Mouse (Mus musculus): ENCODE results near the gene Btla. TPM values are rescaled to one million over a fixed set of nuclear protein-coding genes. Genes with fewer than 3 reads are reported as not detected.

The Btla gene
- polyA plus RNA-seq, 1 experiment, result 1.8 TPM

DNA sequence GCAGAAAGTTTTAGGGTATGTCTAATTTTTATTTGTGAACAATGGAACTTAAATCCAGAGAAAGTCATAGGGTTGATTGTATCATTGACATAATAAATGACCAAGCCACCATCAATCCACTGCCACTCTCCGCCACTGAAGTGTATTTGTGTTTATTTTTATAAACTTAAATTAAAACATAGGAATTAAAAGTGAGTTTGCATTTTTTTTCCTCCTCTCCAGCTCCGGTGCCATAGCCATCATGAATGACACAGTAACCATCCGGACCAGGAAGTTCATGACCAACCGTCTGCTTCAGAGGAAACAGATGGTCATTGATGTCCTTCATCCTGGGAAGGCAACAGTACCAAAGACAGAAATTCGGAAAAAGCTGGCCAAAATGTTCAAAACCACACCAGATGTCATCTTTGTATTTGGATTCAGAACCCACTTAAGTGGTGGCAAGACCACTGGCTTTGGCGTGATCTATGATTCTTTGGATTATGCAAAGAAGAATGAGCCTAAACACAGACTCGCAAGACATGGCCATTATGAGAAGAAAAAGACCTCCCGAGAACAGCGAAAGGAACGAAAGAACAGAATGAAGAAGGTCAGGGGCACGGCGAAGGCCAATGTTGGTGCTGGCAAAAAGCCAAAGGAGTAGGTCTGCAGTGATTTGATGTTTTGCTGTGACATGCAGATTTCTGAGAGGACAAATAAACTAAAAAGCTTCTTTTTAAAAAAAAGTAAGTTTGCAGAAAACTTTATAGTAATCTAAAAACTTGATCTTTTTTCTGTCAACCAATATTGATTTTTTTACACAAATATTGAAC lies 19.1 kb upstream of the Btla start:
- WGBS, result 69% methylated on average over 12 of the region's 12 CpGs

GRCm38 (mm10) chr16:45222016-45222415 lies 2.1 kb upstream of the Btla start:
- H3K36me3 ChIP-seq (ENCODE audit: control insufficient read depth, insufficient read depth, low read length), result no peaks in the 10 kb centered on the region
- H3K4me3 ChIP-seq (ENCODE audit: insufficient read depth, low read depth, low read length), result no peak overlapping the region
- H3K4me1 ChIP-seq (ENCODE audit: control insufficient read depth, insufficient read depth, low read length), result no peaks in the 10 kb centered on the region
- no peaks in the 10 kb centered on the region for H3K27me3 ChIP-seq (replicated peaks; ENCODE audit: control insufficient read depth, insufficient read depth, low read length)
- H3K27ac ChIP-seq (ENCODE audit: insufficient read depth, low read depth, low read length), result no peak overlapping the region
- no peak for DNase-seq
- TF ChIP-seq CTCF (conservative IDR thresholded peaks at IDR 0.05; ENCODE audit: insufficient read depth, insufficient read length, low read depth, low read length), result no peak
- no peak for TF ChIP-seq POLR2A (IDR thresholded peaks at IDR 0.05; ENCODE audit: low read depth, low read length)
- WGBS, result 53% methylated on average over 2 of the region's 2 CpGs

More for the DNA sequence above, 19.1 kb upstream of the Btla start:
- Histone ChIP-seq H3K4me3 (ENCODE audit: insufficient read depth, low read depth, low read length) (no peak overlapping the region), H3K27me3 (replicated peaks; ENCODE audit: control insufficient read depth, insufficient read depth, low read length) (no peaks in the 10 kb centered on the region), H3K27ac (ENCODE audit: insufficient read depth, low read depth, low read length) (no peak overlapping the region), H3K4me1 (ENCODE audit: control insufficient read depth, insufficient read depth, low read length) (no peaks in the 10 kb centered on the region), H3K36me3 (ENCODE audit: control insufficient read depth, insufficient read depth, low read length) (no peaks in the 10 kb centered on the region)
- TF ChIP-seq POLR2A (IDR thresholded peaks at IDR 0.05; ENCODE audit: low read depth, low read length) (no peak), CTCF (conservative IDR thresholded peaks at IDR 0.05; ENCODE audit: insufficient read depth, insufficient read length, low read depth, low read length) (no peak)
- peak; percentile 18 for DNase-seq

- Histone ChIP-seq H3K4me1 (ENCODE audit: control insufficient read depth, insufficient read depth, low read length) (no peaks in the 10 kb centered on the region), H3K36me3 (ENCODE audit: control insufficient read depth, insufficient read depth, low read length) (no peaks in the 10 kb centered on the region), H3K27ac (ENCODE audit: insufficient read depth, low read depth, low read length) (no peak overlapping the region), H3K4me3 (ENCODE audit: insufficient read depth, low read depth, low read length) (no peak overlapping the region), H3K27me3 (replicated peaks; ENCODE audit: control insufficient read depth, insufficient read depth, low read length) (no peaks in the 10 kb centered on the region)
- WGBS, result 70% methylated on average over 3 of the region's 3 CpGs
- TF ChIP-seq CTCF (conservative IDR thresholded peaks at IDR 0.05; ENCODE audit: insufficient read depth, insufficient read length, low read depth, low read length), result no peak
- TF ChIP-seq POLR2A (IDR thresholded peaks at IDR 0.05; ENCODE audit: low read depth, low read length), result no peak
- no peak for DNase-seq
These were observed 1.3 kb upstream of the Btla start for GRCm38 (mm10) chr16:45222771-45223170.

- H3K4me1 ChIP-seq (ENCODE audit: control insufficient read depth, insufficient read depth, low read length), result no peaks in the 10 kb centered on the region
- TF ChIP-seq POLR2A (IDR thresholded peaks at IDR 0.05; ENCODE audit: low read depth, low read length), result no peak
- no peak for TF ChIP-seq CTCF (conservative IDR thresholded peaks at IDR 0.05; ENCODE audit: insufficient read depth, insufficient read length, low read depth, low read length)
- no peak overlapping the region for H3K27ac ChIP-seq (ENCODE audit: insufficient read depth, low read depth, low read length)
- no peaks in the 10 kb centered on the region for H3K27me3 ChIP-seq (replicated peaks; ENCODE audit: control insufficient read depth, insufficient read depth, low read length)
- no peaks in the 10 kb centered on the region for H3K36me3 ChIP-seq (ENCODE audit: control insufficient read depth, insufficient read depth, low read length)
- DNase-seq, result no peak
- H3K4me3 ChIP-seq (ENCODE audit: insufficient read depth, low read depth, low read length), result no peak overlapping the region
- WGBS, result 58% methylated on average over 4 of the region's 4 CpGs
These were observed 405 bp downstream of the Btla start for GRCm38 (mm10) chr16:45224431-45225008.

DNA sequence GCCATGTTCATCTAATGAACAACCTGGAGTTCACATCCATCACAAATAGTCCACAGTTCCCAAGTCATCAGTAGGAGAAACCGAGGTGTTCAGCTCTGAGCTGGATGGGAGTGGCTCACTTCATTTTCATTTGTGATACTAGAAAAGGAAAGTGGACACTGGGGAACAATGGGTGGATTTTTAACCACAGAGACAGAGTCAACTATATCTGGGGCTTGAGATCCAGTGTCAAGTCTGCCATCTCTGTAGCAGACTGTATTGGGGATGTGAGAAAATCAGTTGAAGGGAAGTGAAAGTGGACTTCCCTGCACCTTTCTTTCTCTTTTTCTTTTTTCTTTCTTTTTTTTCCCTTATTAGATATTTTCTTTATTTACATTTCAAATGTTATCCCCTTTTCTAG lies 2.9 kb downstream of the Btla start:
- H3K4me3 ChIP-seq (ENCODE audit: insufficient read depth, low read depth, low read length), result no peak overlapping the region
- no peak overlapping the region for H3K27ac ChIP-seq (ENCODE audit: insufficient read depth, low read depth, low read length)
- WGBS, result 76% methylated on average over 1 of the region's 1 CpGs
- TF ChIP-seq CTCF (conservative IDR thresholded peaks at IDR 0.05; ENCODE audit: insufficient read depth, insufficient read length, low read depth, low read length) (no peak), POLR2A (IDR thresholded peaks at IDR 0.05; ENCODE audit: low read depth, low read length) (no peak)
- H3K36me3 ChIP-seq (ENCODE audit: control insufficient read depth, insufficient read depth, low read length), result no peaks in the 10 kb centered on the region
- no peaks in the 10 kb centered on the region for H3K4me1 ChIP-seq (ENCODE audit: control insufficient read depth, insufficient read depth, low read length)
- no peaks in the 10 kb centered on the region for H3K27me3 ChIP-seq (replicated peaks; ENCODE audit: control insufficient read depth, insufficient read depth, low read length)
- no peak for DNase-seq

DNA sequence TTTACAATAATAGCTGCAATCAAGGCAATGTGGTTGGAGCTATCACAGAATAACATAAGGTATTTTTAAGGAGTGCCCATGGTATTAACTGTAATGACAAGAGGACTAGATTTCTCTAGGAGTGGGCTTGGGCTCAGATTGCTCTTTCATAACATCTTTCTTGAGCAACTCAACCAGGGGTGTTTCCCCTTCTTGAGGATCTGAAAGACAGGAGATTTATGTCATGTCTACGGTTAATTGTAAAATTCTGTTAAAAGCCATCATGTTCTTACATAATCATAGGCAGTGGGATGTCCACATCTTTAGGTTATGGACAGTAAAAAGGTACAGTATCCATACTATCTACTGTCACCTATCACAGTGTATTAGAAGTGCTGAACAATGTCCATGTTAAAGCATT lies 7.2 kb downstream of the Btla start:
- Histone ChIP-seq H3K4me3 (ENCODE audit: insufficient read depth, low read depth, low read length) (no peak overlapping the region), H3K36me3 (ENCODE audit: control insufficient read depth, insufficient read depth, low read length) (no peaks in the 10 kb centered on the region), H3K27ac (ENCODE audit: insufficient read depth, low read depth, low read length) (no peak overlapping the region), H3K27me3 (replicated peaks; ENCODE audit: control insufficient read depth, insufficient read depth, low read length) (no peaks in the 10 kb centered on the region), H3K4me1 (ENCODE audit: control insufficient read depth, insufficient read depth, low read length) (no peaks in the 10 kb centered on the region)
- DNase-seq, result no peak
- TF ChIP-seq POLR2A (IDR thresholded peaks at IDR 0.05; ENCODE audit: low read depth, low read length), result no peak
- no peak for TF ChIP-seq CTCF (conservative IDR thresholded peaks at IDR 0.05; ENCODE audit: insufficient read depth, insufficient read length, low read depth, low read length)
- 85% methylated on average over 1 of the region's 1 CpGs for WGBS

GRCm38 (mm10) chr16:45233007-45233406 lies 8.9 kb downstream of the Btla start:
- H3K27me3 ChIP-seq (replicated peaks; ENCODE audit: control insufficient read depth, insufficient read depth, low read length), result no peaks in the 10 kb centered on the region
- TF ChIP-seq CTCF (conservative IDR thresholded peaks at IDR 0.05; ENCODE audit: insufficient read depth, insufficient read length, low read depth, low read length) (no peak), POLR2A (IDR thresholded peaks at IDR 0.05; ENCODE audit: low read depth, low read length) (no peak)
- H3K4me3 ChIP-seq (ENCODE audit: insufficient read depth, low read depth, low read length), result no peak overlapping the region
- no peaks in the 10 kb centered on the region for H3K36me3 ChIP-seq (ENCODE audit: control insufficient read depth, insufficient read depth, low read length)
- WGBS, result 83% methylated on average over 3 of the region's 3 CpGs
- H3K4me1 ChIP-seq (ENCODE audit: control insufficient read depth, insufficient read depth, low read length), result no peaks in the 10 kb centered on the region
- peak overlapping the region; percentile 82 for H3K27ac ChIP-seq (ENCODE audit: insufficient read depth, low read depth, low read length)
- DNase-seq, result no peak
